Mouse (Mus musculus) spleen, postnatal 36 days (tissue): Measurements from ENCODE around the gene Ankrd22.
A peak's percentile ranks its signal among the peaks of the same experiment; 100 is the strongest.
"Not testable (repeated sequence)": the region's sequence is repeated elsewhere in the genome, so short reads cannot be mapped to it uniquely, and the experiment has no call there.

Experiments
- DNase-seq, 2 experiments: peaks; one replicate each; pipeline ENCODE4 v3.0.0; 2022; ENCODE audit warnings: low spot score in 2 of 2, mixed read lengths in 1 of 2

The Ankrd22 gene

GRCm38 (mm10) chr19:34165891-34166290, at the start of gene Ankrd22:
Gene Ankrd22 (minus strand): TSS chr19:34166053.
- peak; percentile 42 to 50 for DNase-seq

GRCm38 (mm10) chr19:34214136-34214535, 48.3 kb upstream of the Ankrd22 start:
- no peak for DNase-seq

DNA sequence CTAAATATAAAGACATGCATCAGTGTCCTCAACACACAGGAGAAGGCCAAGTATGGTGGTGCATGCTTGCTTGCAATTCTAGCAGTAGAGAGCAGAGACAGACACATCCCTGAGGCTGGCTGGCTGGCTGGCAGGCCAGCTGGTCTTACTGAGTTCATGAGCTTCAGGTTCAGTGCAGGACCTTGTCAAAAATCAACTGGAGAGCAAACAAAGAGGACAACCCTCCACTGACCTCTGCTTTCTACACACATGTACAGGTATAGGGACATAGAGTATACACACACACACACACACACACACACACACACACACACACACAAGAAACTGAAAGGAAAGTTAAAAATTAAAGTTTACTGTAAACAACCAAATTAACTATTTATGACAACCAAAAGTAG, 47.4 kb upstream of the Ankrd22 start:
- no peak for DNase-seq

- no peak for DNase-seq
These were observed 46.8 kb upstream of the Ankrd22 start for GRCm38 (mm10) chr19:34212489-34213250.

DNA sequence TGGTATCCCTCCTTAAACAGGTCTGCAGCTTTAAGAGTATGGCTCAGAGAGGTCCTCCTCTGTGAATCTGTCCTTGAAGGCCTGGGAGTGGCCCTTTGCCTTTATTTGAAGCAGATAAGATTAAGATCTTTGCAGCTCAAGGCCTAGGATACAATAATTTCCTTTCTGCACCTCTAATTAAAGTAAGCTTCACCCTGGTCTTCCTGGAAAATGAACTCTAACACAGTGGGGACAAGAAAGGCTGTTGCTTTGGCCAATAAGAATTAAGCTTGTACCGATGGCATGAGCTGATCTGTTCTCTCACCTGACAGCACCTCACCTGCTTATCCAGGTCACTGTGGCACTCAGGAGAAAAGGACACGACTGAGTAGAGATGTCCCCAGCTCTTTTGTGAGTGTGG, 45.0 kb upstream of the Ankrd22 start:
- DNase-seq: no peak

GRCm38 (mm10) chr19:34209930-34210581, 44.2 kb upstream of the Ankrd22 start:
- no peak for DNase-seq

DNA sequence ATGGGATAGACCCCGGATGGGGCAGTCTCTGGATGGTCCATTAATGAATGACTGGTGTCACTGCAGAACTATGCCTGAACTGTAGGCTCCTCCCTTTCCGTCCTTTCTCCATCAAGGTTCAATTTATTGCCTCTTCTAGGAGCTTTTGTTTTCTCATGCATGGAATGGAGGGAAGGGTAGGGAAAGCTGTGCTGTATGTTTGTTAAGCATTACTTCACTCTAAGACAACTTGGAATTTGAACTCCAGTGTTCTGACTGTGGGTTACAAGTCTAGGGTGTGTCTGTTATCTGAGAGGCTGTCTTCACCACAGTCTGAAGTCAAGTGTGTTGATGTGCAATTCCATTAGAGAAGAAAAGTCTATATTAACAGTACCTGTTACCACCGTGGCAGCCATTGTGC, 43.2 kb upstream of the Ankrd22 start:
- no peak for DNase-seq

- no peak for DNase-seq
These were observed 41.0 kb upstream of the Ankrd22 start for GRCm38 (mm10) chr19:34206760-34207440.

GRCm38 (mm10) chr19:34206128-34206527, 40.3 kb upstream of the Ankrd22 start:
- DNase-seq: not testable (repeated sequence)

DNA sequence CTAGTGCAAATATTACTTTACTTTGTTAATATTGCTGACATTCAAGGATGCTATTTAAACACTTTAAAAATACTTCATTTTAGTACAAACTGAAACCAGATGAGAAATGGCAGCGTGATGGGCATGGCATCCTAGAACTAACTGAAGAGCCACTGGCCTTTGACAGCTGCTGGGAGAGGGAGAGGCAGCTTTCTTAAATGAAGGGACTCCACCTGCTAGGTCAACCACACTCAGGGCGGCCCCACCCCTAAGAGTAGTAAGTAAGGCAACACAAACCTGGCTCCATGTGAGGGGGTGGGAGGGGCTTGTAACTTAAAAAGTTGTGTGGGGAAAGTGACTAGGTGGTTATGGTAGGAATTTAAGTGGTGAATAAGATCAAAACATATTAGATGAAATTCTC, 36.8 kb upstream of the Ankrd22 start:
- DNase-seq: peak in 1 of 2 experiments; percentile 52

- no peak for DNase-seq
These were observed 33.6 kb upstream of the Ankrd22 start for GRCm38 (mm10) chr19:34199488-34199887.

GRCm38 (mm10) chr19:34198901-34199300, 33.0 kb upstream of the Ankrd22 start:
- DNase-seq: no peak

DNA sequence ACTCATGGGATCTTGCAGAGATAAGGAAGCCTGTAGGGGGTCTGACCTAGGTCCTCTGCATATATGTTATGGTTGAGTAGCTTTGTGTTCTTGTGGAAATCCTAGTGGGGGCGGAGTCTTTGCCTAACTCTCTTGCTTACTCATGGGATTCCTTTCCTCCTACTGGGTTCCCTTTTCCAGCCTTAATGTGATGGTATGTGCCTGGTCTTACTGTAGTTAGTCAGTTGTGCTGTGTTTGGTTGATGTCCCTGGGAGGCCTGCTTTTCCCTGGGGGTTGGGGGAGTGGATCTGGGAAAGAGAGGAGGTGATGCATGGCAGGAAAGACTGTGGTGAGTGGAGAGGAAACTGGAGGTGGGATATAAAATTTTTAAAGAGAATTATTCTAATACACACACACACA, 32.2 kb upstream of the Ankrd22 start:
- no peak for DNase-seq

GRCm38 (mm10) chr19:34195031-34195430, 29.2 kb upstream of the Ankrd22 start:
- DNase-seq: no peak

- DNase-seq: peak; percentile 30 to 41
These were observed 28.4 kb upstream of the Ankrd22 start for GRCm38 (mm10) chr19:34194132-34194745.

DNA sequence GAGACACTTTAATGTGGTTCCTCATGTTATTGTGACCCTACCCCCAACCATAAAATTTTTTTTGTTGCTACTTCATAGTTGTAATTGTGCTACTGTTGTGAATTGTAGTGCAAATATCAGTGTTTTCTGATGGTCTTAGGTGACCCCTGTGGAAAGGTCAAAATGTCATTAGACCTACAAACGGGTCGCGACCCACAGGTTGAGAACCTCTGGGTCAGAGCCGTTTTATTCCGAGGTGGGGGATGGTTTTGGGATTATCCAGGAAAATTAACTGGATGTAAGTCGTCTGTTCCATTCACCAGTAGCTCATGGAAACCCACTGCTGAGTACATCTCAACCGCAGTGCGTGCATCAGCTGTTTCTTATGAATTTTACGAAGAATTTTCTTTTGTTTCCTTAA, 27.8 kb upstream of the Ankrd22 start:
- no peak for DNase-seq

DNA sequence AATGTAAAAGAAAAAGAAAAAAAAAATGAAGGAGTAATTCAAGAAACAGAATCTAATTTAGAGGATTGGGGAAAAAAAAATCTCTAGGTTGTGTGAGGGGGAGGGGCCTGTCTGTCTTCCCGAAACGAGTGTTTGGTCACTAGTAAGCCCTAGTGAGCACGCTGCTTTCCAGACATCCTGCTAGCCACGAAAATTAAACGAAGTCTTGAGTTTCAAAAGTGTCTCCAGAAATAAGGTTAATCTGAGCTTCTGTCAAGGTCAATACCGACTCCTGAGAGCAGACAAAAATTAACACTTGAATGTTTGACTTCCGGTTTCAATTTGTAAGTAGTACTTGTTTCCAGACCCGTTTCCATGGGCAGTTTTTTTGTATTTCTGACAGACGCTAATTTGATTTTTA, 27.3 kb upstream of the Ankrd22 start:
- DNase-seq: peak in 1 of 2 experiments; percentile 20

GRCm38 (mm10) chr19:34192008-34192963, 26.4 kb upstream of the Ankrd22 start, which contains the start of gene Stambpl1:
Gene Stambpl1 (plus strand): TSS chr19:34192229.
- DNase-seq: peak; percentile 88 to 89

- DNase-seq: no peak
These were observed 25.8 kb upstream of the Ankrd22 start for GRCm38 (mm10) chr19:34191645-34192007.

- DNase-seq: no peak
These were observed 21.0 kb upstream of the Ankrd22 start for GRCm38 (mm10) chr19:34186845-34187244.

DNA sequence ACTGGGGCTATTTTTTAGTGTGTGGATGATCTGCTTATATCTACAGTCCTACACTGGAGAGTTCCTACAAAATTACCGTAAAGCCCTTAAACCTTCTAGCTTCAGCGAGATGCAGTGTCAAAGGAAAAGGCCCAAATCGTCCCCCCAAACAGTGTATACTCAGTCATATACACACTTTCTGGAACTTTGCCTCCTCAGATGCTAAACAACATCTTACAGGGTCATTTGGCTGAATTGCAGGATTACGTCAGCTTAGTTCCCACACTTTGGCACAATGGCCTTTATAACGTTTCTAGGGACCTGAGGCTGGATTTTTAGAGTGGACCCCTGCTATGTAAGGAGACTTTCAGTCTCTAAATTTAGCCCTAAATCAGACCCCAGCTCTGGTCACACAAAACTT, 16.6 kb upstream of the Ankrd22 start:
- no peak for DNase-seq
